Mouse (Mus musculus): ENCODE results near the gene S100a3.

The S100a3 gene

GRCm38 (mm10) chr3:90560008-90560628 is at the start of gene S100a3:
TSS of gene S100a3 (plus strand) at chr3:90560578.
- DNase-seq = peak in 1 of 2 experiments; percentile 5

- no peak for DNase-seq
Observed at GRCm38 (mm10) chr3:90512276-90512675, 48.1 kb upstream of the S100a3 start.

GRCm38 (mm10) chr3:90512948-90513642 is 47.3 kb upstream of the S100a3 start:
- DNase-seq = no peak

- DNase-seq = peak; percentile 49 to 58
Observed at GRCm38 (mm10) chr3:90513796-90514590, 46.4 kb upstream of the S100a3 start, which contains the start of the genes S100a1 and S100a13. TSS of gene S100a1 (minus strand) at chr3:90514392. TSS of gene S100a13 (plus strand) at chr3:90514435.

GRCm38 (mm10) chr3:90514691-90515090 is 45.7 kb upstream of the S100a3 start:
- DNase-seq = peak; percentile 31 to 42

- DNase-seq = peak in 1 of 2 experiments; percentile 30
Observed at GRCm38 (mm10) chr3:90515242-90515641, 45.1 kb upstream of the S100a3 start.

- DNase-seq = no peak
Observed at GRCm38 (mm10) chr3:90515789-90516188, 44.6 kb upstream of the S100a3 start.

GRCm38 (mm10) chr3:90517711-90518110 is 42.7 kb upstream of the S100a3 start:
- DNase-seq = no peak

GRCm38 (mm10) chr3:90525421-90525820 is 35.0 kb upstream of the S100a3 start:
- peak; percentile 63 to 75 for DNase-seq

GRCm38 (mm10) chr3:90526076-90526475 is 34.3 kb upstream of the S100a3 start:
- DNase-seq = no peak

GRCm38 (mm10) chr3:90526580-90526979 is 33.8 kb upstream of the S100a3 start, which contains the start of gene S100a14:
TSS of gene S100a14 (plus strand) at chr3:90526856.
- DNase-seq = no peak

- no peak for DNase-seq
Observed at GRCm38 (mm10) chr3:90527291-90527873, 33.0 kb upstream of the S100a3 start.

GRCm38 (mm10) chr3:90531713-90532112 is 28.7 kb upstream of the S100a3 start:
- DNase-seq = no peak

GRCm38 (mm10) chr3:90535446-90535845 is 24.9 kb upstream of the S100a3 start:
- DNase-seq = no peak

- DNase-seq = peak; percentile 62 to 72
Observed at GRCm38 (mm10) chr3:90537141-90537904, 23.1 kb upstream of the S100a3 start, which contains the start of gene S100a16. TSS of gene S100a16 (plus strand) at chr3:90537254.

GRCm38 (mm10) chr3:90537905-90538296 is 22.5 kb upstream of the S100a3 start:
- DNase-seq = no peak

GRCm38 (mm10) chr3:90540904-90541303 is 19.5 kb upstream of the S100a3 start:
- DNase-seq = peak; percentile 29 to 35

GRCm38 (mm10) chr3:90549676-90550420 is 10.5 kb upstream of the S100a3 start:
- DNase-seq = no peak

GRCm38 (mm10) chr3:90550421-90550790 is 10.0 kb upstream of the S100a3 start:
- no peak for DNase-seq

- no peak for DNase-seq
Observed at GRCm38 (mm10) chr3:90552231-90552630, 8.1 kb upstream of the S100a3 start.

GRCm38 (mm10) chr3:90555954-90556353 is 4.4 kb upstream of the S100a3 start:
- DNase-seq = peak; percentile 16 to 45

All from cerebellum, postnatal 10 days (tissue).